Mouse (Mus musculus) CH12.LX (cell line): Measurements from ENCODE around the gene Parp1. TPM values are rescaled to one million over a fixed set of nuclear protein-coding genes. Genes with fewer than 3 reads are reported as not detected.

ENCODE experiments used
- DNase-seq: peaks from one replicate; pipeline ENCODE4 v3.0.0-alpha.2; 2013; ENCODE audit errors: extremely low read depth
- H3K27ac ChIP-seq: 2 replicates; pipeline ENCODE4 v1.5.1; 2012; ENCODE audit warnings: low read depth, mild to moderate bottlenecking, control low read depth, moderate library complexity; ENCODE audit not compliant: insufficient read depth
- H3K27me3 ChIP-seq: replicated peaks from 2 replicates; pipeline ENCODE3; 2012; ENCODE audit warnings: inconsistent platforms
- H3K36me3 ChIP-seq, 2 experiments: replicated peaks in 1 of 2; 2 replicates each; pipeline versions ENCODE3 to v1.6.1; 2012; ENCODE audit warnings: inconsistent platforms in 1 of 2, low read length in 1 of 2, mild to moderate bottlenecking in 1 of 2, mixed read lengths in 1 of 2, moderate library complexity in 1 of 2; ENCODE audit not compliant: control insufficient read depth in 1 of 2, insufficient read depth in 1 of 2
- H3K4me1 ChIP-seq, 2 experiments: 2 replicates each; pipeline ENCODE4 v1.6.1; 2012; ENCODE audit warnings: inconsistent platforms in 1 of 2, moderate library complexity in 1 of 2; ENCODE audit not compliant: insufficient read depth in 2 of 2, control insufficient read depth in 1 of 2
- H3K4me2 ChIP-seq: 2 replicates; pipeline ENCODE4 v1.6.1; 2012; ENCODE audit warnings: low read depth, mild to moderate bottlenecking, control low read depth; ENCODE audit not compliant: poor library complexity, insufficient read depth, severe bottlenecking
- H3K4me3 ChIP-seq, 3 experiments: fragments of 150-350 bp in 1 of 3; sonication (generic) in 1 of 3; replicated peaks in 1 of 3; 2 replicates each; pipeline versions ENCODE3 to v1.5.1; 2011 to 2012; ENCODE audit warnings: low read depth in 2 of 3, low read length in 2 of 3, mild to moderate bottlenecking in 2 of 3, moderate library complexity in 2 of 3, control low read depth in 1 of 3, improper control_type of control experiment in 1 of 3, inconsistent platforms in 1 of 3, mixed read lengths in 1 of 3; ENCODE audit not compliant: poor library complexity in 1 of 3
- H3K79me2 ChIP-seq: replicated peaks from 2 replicates; pipeline ENCODE4 v1.6.1; 2012; ENCODE audit warnings: mild to moderate bottlenecking, moderate library complexity; ENCODE audit not compliant: control insufficient read depth, poor library complexity, insufficient read depth, severe bottlenecking; ENCODE audit errors: extremely low read depth
- H3K9ac ChIP-seq: 2 replicates; pipeline ENCODE4 v1.6.1; 2012; ENCODE audit warnings: low read depth, mild to moderate bottlenecking, control low read depth, moderate library complexity; ENCODE audit not compliant: insufficient read depth
- H3K9me3 ChIP-seq: replicated peaks from 2 replicates; pipeline ENCODE3; 2012; ENCODE audit warnings: low read length, inconsistent platforms, mixed read lengths
- CHD1 ChIP-seq: IDR thresholded peaks from 2 replicates; pipeline ENCODE4 v1.6.1; 2012; ENCODE audit warnings: low read depth, low read length, improper control_type of control experiment, inconsistent platforms
- E2F4 ChIP-seq: IDR thresholded peaks from 2 replicates; pipeline ENCODE4 v1.6.1; 2011; ENCODE audit warnings: low read depth, low read length, improper control_type of control experiment; ENCODE audit not compliant: insufficient replicate concordance
- ELF1 ChIP-seq: IDR thresholded peaks from 2 replicates; pipeline ENCODE4 v1.6.1; 2014; ENCODE audit warnings: low read depth, mild to moderate bottlenecking, inconsistent platforms, low read length, improper control_type of control experiment
- EP300 ChIP-seq: IDR thresholded peaks from 2 replicates; pipeline ENCODE4 v1.6.1; 2011; ENCODE audit warnings: low read length, improper control_type of control experiment
- ETS1 ChIP-seq: conservative IDR thresholded peaks from 2 replicates; pipeline ENCODE4 v1.6.1; 2012; ENCODE audit warnings: low read depth, mild to moderate bottlenecking, inconsistent platforms, low read length, improper control_type of control experiment, moderate library complexity
- GABPA ChIP-seq: IDR thresholded peaks from 2 replicates; pipeline ENCODE4 v1.6.1; 2012; ENCODE audit warnings: low read depth, low read length, improper control_type of control experiment, inconsistent platforms; ENCODE audit not compliant: insufficient replicate concordance
- HCFC1 ChIP-seq: IDR thresholded peaks from 2 replicates; pipeline ENCODE4 v1.6.1; 2012; ENCODE audit warnings: low read depth, mild to moderate bottlenecking, inconsistent platforms, low read length, improper control_type of control experiment
- IRF4 ChIP-seq: IDR thresholded peaks from 2 replicates; pipeline ENCODE4 v1.6.1; 2014; ENCODE audit warnings: low read depth, mild to moderate bottlenecking, inconsistent platforms, low read length, improper control_type of control experiment
- JUND ChIP-seq: conservative IDR thresholded peaks from 2 replicates; pipeline ENCODE4 v1.6.1; 2011; ENCODE audit warnings: low read depth, low read length, improper control_type of control experiment
- KAT2A ChIP-seq: IDR thresholded peaks from 2 replicates; pipeline ENCODE4 v1.6.1; 2012; ENCODE audit warnings: low read length, improper control_type of control experiment, inconsistent platforms; ENCODE audit not compliant: insufficient replicate concordance
- MAFK ChIP-seq: IDR thresholded peaks from 2 replicates; pipeline ENCODE4 v1.6.1; 2011; ENCODE audit warnings: low read length, improper control_type of control experiment; ENCODE audit not compliant: insufficient replicate concordance
- MAX ChIP-seq: IDR thresholded peaks from 2 replicates; pipeline ENCODE4 v1.6.1; 2011; ENCODE audit warnings: low read length, improper control_type of control experiment
- MAZ ChIP-seq: IDR thresholded peaks from 2 replicates; pipeline ENCODE4 v1.6.1; 2012; ENCODE audit warnings: low read depth, mild to moderate bottlenecking, inconsistent platforms, low read length, improper control_type of control experiment, moderate library complexity
- MXI1 ChIP-seq: IDR thresholded peaks from 2 replicates; pipeline ENCODE4 v1.6.1; 2011; ENCODE audit warnings: mild to moderate bottlenecking, low read depth, low read length, improper control_type of control experiment
- NELFE ChIP-seq: IDR thresholded peaks from 2 replicates; pipeline ENCODE4 v1.6.1; 2011; ENCODE audit warnings: low read depth, low read length, improper control_type of control experiment
- NRF1 ChIP-seq: IDR thresholded peaks from 2 replicates; pipeline ENCODE4 v1.6.1; 2014; ENCODE audit warnings: low read depth, mild to moderate bottlenecking, inconsistent platforms, low read length, improper control_type of control experiment, moderate library complexity
- PAX5 ChIP-seq: IDR thresholded peaks from 2 replicates; pipeline ENCODE4 v1.6.1; 2012; ENCODE audit warnings: low read length, inconsistent platforms, mixed read lengths
- RCOR1 ChIP-seq: conservative IDR thresholded peaks from 2 replicates; pipeline ENCODE4 v1.6.1; 2012; ENCODE audit warnings: low read depth, mild to moderate bottlenecking, inconsistent platforms, low read length, improper control_type of control experiment
- TBP ChIP-seq: conservative IDR thresholded peaks from 2 replicates; pipeline ENCODE4 v1.6.1; 2011; ENCODE audit warnings: low read depth, low read length, improper control_type of control experiment
- TCF12 ChIP-seq: IDR thresholded peaks from 2 replicates; pipeline ENCODE4 v1.6.1; 2014; ENCODE audit warnings: low read depth, mild to moderate bottlenecking, inconsistent platforms, low read length, improper control_type of control experiment
- UBTF ChIP-seq: IDR thresholded peaks from 2 replicates; pipeline ENCODE4 v1.6.1; 2012; ENCODE audit warnings: low read depth, mild to moderate bottlenecking, inconsistent platforms, low read length, improper control_type of control experiment, moderate library complexity
- USF1 ChIP-seq: IDR thresholded peaks from 2 replicates; pipeline ENCODE4 v1.6.1; 2014; ENCODE audit warnings: low read depth, mild to moderate bottlenecking, inconsistent platforms, low read length, improper control_type of control experiment
- ZC3H11A ChIP-seq: IDR thresholded peaks from 2 replicates; pipeline ENCODE4 v1.6.1; 2012; ENCODE audit warnings: low read depth, mild to moderate bottlenecking, inconsistent platforms, low read length, improper control_type of control experiment
- ZNF384 ChIP-seq: IDR thresholded peaks from 2 replicates; pipeline ENCODE4 v1.6.1; 2012; ENCODE audit warnings: low read depth, low read length, improper control_type of control experiment, inconsistent platforms
- dilution Hi-C: fragments of 300-500 bp; cut with MboI; formaldehyde crosslinking; loops from 2 replicates; pipeline ENCODE4 v1.14.3; 2020; ENCODE audit warnings: low sequenced_read_pairs; ENCODE audit not compliant: extremely low pct_unique_long_range_greater_than_20kb, extremely low pct_ligation_motif_present
- in situ Hi-C: fragments of 300-500 bp; cut with MboI; formaldehyde crosslinking; loops from 3 replicates; pipeline ENCODE4 v1.14.3; 2019; ENCODE audit warnings: low sequenced_read_pairs, low pct_ligation_motif_present, low pct_unique_long_range_greater_than_20kb, mixed read lengths
- polyA plus RNA-seq: library from polyadenylated mRNA; unstranded; fragments of >175 nt; gene quantifications from 2 replicates; pipeline ENCODE4 v1.2.1, GENCODE M21; 2012; ENCODE audit warnings: low read depth; ENCODE audit not compliant: insufficient read length
- total RNA-seq, 2 experiments: library from RNA; depleted of rRNA; stranded (reverse); fragments of 300-350 nt in 1 of 2; fragments of >200 nt in 1 of 2; gene quantifications; 2 replicates each; pipeline ENCODE4 v1.2.3; 2012 to 2014

The Parp1 gene
- total and polyA plus RNA-seq, 3 experiments: 310 to 313 (median 310) TPM

DNA sequence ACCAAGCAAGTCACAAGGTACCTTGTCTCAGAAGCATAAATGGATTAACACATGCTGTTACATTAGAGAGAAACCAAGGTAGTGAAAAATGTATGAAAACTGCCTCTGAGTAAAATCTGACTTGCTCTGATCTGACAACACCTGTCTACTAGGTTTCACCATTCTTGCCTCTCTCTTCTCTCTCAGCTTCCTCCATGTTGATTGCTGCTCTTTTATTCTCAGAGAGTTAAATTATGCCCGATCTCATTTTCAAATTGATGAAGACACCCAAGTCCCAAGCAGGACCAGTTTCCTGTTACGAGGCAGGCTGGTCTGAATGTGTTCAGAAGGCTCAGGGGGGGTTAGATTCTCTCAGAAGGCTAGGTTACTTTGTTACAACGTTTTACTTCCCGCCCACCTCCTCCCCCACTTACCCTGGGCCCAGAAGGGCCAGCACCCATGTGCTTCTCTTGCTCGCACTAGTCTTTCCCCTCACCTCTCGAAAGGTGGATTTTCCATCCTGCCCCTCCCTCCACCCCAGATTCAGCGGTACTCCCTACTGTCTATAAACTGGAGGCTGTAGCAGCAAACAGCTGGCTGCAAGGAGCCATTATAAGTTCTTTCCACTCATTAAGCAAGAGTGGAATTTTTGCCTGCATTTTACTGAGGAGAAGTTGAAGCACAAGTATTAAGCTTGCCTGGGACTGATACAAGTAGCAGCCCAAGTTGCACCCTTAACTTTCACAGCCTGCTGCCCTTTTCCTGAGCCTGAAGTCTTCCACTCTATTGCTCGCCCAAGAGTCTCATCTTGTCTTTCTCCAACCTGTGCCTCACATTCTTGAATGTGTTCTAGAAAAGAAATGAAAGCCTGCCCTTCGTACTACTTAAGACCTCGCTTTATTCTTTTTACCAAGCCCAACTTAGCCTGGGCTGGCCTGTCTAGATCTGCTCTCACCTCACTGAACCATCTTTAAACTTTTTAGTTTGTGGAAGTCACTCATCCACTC, 71.0 kb downstream of the Parp1 start (continued):
- no peak for TF ChIP-seq KAT2A
- peak; percentile 73; the same call in 1 of the 2 replicates for TF ChIP-seq MXI1
- no peak for TF ChIP-seq ZNF384
- no peak for TF ChIP-seq EP300
- TF ChIP-seq UBTF: peak; percentile 34; the same call in 1 of the 2 replicates
- TF ChIP-seq TCF12: peak; percentile 15; the same call in 1 of the 2 replicates
- peak; percentile 38; the same call in 1 of the 2 replicates for TF ChIP-seq CHD1
- 0 out of 2 replicates have a peak, but pooled peaks have one; percentile 53 for TF ChIP-seq RCOR1
- TF ChIP-seq MAZ: peak; percentile 24; the same call in 1 of the 2 replicates
- no peak for TF ChIP-seq USF1
- no peak for TF ChIP-seq PAX5

DNA sequence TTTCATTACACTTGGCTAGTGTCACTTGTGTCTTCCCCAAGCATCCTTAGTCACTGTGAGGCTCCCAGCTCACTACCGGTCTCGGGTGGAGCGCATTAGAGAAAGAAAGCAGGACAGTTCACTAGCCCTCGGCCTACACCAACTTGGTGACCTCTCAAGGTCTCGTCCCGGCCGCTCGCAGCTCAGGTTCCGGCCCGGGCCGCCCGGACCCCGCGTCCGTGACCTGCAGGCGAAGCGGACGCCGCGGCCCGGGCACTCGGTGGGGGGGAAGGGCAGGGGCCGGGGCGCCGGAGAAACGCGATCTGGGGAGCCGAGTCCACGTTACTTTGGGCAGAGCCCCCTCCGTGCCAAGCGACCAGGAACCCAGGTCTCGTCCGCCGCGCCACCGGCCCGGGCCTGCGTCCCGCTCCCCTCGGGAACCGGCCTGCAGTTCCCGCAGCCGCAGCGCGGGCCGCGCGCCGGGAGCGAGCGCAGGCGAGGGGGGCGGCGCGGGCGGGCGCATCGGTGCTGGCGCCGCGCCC, 71.9 kb downstream of the Parp1 start:
- dilution Hi-C loops: no loop called here
- Histone ChIP-seq H3K4me3 (peak overlapping the region; percentile 86 to 98 (median 89)), H3K4me1 (peaks cover 9 to 41% of the 10 kb centered on the region in 2 experiments), H3K36me3 (peaks cover 0 to 20% of the 10 kb centered on the region in 2 experiments), H3K9ac (peak overlapping the region; percentile 77), H3K27me3 (no peaks in the 10 kb centered on the region), H3K27ac (peak overlapping the region; percentile 86), H3K79me2 (peaks cover 13% of the 10 kb centered on the region), H3K9me3 (peaks cover 2% of the 10 kb centered on the region), H3K4me2 (peak overlapping the region; percentile 92)
- TF ChIP-seq JUND: no peak
- TF ChIP-seq NRF1: no peak
- peak; percentile 49; the same call in 1 of the 2 replicates for TF ChIP-seq UBTF
- TF ChIP-seq E2F4: no peak
- TF ChIP-seq EP300: no peak
- in situ Hi-C loops: no loop called here
- peak; percentile 48 for DNase-seq

DNA sequence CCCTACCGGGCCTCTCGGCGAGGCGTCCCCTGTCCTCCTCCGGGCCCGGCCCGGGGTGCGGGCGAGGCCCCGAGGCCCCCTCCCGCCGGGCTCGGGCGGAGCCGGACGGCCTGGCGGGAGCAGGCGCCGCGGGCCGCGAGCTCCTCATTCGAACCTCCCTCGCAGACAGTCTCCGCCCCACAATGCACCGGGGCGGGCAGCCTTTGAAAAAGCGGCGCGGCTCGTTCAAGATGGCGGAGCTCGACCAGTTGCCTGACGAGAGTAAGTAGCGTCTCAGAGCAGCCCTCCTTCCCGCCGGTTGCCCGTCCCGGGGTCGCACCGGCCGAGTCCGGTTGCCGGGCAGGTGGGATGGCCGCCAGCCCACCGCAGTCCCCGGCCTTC, 72.4 kb downstream of the Parp1 start, which contains the start of gene Lin9:
Lin9 (plus strand) TSS at position 14 of the 381 bp plus-strand sequence.
- H3K36me3 ChIP-seq: peaks cover 0 to 22% of the 10 kb centered on the region in 2 experiments
- H3K27me3 ChIP-seq: no peaks in the 10 kb centered on the region
- peaks cover 9 to 45% of the 10 kb centered on the region in 2 experiments for H3K4me1 ChIP-seq
- in situ Hi-C loops (no loop called here), dilution Hi-C loops (no loop called here)
- DNase-seq: peak; percentile 87
- H3K9ac ChIP-seq: peak within 1 kb of the TSS; percentile 77
- peaks cover 2% of the 10 kb centered on the region for H3K9me3 ChIP-seq
- peak within 1 kb of the TSS; percentile 86 for H3K27ac ChIP-seq
- peak within 1 kb of the TSS; percentile 86 to 98 (median 89) for H3K4me3 ChIP-seq
- H3K79me2 ChIP-seq: peaks cover 15% of the 10 kb centered on the region
- peak within 1 kb of the TSS; percentile 92 for H3K4me2 ChIP-seq
- TF ChIP-seq MAZ (0 out of 2 replicates have a peak, but pooled peaks have one; percentile 45), MXI1 (peak; percentile 84), USF1 (no peak), IRF4 (peak; percentile 42), MAX (peak; percentile 43; the same call in 1 of the 2 replicates), ZNF384 (peak; percentile 30; the same call in 1 of the 2 replicates), RCOR1 (no peak), UBTF (peak; percentile 81), GABPA (no peak), EP300 (no peak), ETS1 (no peak), TCF12 (peak; percentile 96), NELFE (peak; percentile 94), HCFC1 (peak; percentile 75), ZC3H11A (no peak), ELF1 (0 out of 2 replicates have a peak, but pooled peaks have one; percentile 28), TBP (peak; percentile 95), MAFK (no peak), CHD1 (peak; percentile 31; the same call in 1 of the 2 replicates)
